Mouse (Mus musculus): ENCODE data around the gene Cdiptos.

The Cdiptos gene

DNA sequence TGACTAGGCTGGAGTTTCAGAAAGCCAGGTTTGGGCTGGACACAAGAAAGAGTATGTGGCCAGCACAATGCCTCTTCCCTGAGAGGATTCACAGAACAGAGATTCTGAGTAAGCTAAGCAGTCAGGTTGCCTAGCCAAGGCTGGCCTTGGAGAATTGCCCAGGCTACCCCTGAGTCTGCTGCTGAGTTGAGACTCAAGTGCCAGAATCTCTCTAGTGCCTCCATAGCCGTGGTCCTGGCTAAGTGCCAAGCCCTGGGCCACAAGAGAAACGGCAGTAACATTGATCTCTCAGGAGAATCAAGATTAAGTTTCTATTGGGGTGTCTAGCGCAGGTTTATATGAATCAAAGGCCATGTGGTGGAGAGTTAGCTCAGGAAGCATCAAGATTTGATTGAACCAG lies 10.3 kb downstream of the Cdiptos start:
- DNase-seq, result no peak

DNA sequence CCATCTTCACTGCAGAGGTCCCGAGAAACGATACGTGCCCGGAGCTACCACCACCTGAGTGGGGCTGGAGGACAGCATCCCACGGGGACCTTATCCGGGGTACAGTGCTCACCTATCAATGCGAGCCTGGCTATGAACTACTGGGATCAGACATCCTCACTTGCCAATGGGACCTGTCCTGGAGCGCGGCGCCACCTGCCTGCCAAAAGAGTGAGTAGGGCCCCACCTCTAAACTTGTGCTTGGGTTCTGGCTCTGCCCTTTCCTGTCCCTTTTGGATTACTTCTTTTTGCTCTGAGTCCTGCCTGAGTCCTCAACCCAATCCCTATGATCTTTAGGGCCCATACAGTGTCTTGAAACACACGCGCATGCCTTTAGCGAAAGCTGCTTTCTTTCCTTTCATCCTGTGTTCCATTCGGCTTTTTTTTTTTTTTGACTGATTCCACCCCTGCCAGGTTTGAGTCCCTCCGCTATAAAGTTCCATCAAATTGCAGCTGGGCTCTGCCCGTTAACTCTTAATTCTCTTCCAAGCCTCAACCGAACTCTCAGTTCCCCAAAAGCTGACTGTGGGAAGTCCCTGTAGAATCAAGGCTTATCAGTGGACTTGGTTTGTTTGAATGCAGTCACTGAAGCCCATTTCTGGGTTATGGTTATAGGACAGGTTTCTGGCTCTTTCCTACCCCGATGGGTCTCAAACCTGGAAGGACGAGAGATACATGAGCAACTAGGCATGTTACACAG lies 12.2 kb downstream of the Cdiptos start:
- DNase-seq, result peak; percentile 52

DNA sequence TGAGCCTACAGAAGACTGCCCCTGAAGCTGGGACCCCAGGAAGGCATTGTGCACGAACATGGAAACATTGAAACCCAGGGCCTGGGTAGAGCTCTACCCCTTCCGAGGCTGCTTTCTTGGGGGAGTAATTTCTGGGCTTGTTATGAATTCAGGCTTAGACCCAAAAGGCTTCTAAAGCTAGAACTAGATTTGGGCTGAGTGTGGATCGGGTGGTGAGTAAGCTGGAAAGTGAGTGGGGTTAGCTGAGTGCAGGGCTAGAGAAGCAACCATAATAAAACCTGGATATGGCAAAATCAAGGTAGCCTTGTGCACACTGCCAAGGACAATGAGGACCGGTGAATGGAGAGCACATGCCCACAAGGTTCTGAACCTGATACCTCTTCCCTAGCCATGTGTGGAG lies 13.9 kb downstream of the Cdiptos start:
- DNase-seq, result no peak

DNA sequence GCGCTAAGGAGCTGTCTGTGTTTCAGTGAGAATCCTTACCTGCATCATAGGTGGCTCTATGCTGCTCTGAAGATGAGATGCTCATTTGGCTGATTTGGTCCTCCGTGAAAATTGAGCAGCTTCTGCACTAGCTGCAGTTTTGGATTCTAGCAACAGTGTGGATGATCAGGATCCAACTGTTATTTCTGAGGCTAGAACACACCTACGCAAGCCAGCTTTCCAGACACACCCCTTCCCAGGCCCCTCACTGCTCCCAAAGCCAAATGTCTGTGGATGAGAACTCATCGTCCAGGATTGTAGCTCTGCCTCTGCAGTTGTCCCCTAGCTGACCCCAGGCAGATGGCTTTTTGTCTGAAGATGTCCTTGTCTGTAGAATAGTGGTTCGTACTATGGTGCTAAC lies 14.8 kb downstream of the Cdiptos start:
- DNase-seq, result no peak

DNA sequence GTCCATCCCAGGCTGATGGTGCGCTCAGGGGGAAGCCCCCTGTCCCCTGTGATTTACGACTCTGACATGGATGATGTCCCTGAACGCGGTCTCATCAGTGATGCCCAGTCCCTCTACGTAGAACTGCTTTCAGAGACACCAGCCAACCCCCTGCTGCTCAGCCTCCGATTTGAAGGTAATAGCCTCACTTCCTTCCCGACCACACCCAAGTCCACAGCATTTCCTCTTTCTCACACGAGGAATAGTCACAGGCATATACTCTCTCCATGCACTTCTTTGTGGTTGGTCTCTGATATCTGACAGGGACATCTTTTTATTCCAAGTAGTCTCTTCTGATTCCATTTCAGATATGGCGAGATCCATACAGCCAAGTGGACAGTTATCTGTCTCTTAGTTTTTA lies 16.1 kb downstream of the Cdiptos start:
- no peak for DNase-seq

DNA sequence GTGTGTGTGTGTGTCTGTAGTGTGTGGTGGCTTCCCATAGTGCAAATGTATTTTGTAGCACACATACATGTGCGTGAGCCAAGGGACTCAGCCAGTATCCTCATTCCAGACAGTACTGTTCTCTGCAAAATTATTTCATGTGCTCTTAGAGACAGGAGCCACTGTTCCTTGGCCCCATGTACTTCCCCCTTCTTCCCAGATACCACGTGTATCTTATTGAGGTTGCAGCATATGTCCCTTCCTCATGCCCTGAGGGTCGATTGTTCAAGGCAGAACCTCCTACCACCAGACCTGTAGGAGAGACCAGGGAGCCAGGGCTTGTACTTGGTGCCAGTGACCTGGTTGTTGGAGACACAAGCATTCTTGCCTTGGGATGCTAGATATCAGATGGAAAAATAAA lies 20.8 kb downstream of the Cdiptos start:
- no peak for DNase-seq

DNA sequence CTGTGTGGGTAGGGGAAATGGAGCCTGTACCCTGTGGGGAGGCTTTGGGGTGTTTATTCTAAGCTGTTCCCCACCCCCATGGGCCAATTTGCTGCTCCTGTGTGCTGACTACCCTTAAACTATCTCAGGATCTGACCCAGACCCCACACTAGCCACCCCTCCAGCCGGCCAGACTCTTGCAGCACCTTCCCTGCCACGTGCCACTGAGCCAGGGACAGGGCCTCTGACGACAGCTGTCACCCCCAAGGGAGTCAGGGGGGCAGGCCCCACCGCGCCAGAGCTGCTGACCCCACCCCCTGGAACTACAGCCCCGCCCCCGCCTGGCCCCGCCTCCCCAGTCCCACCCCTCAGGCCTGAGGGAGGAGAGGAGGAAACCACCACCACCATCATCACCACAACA lies 23.3 kb downstream of the Cdiptos start:
- DNase-seq, result no peak

DNA sequence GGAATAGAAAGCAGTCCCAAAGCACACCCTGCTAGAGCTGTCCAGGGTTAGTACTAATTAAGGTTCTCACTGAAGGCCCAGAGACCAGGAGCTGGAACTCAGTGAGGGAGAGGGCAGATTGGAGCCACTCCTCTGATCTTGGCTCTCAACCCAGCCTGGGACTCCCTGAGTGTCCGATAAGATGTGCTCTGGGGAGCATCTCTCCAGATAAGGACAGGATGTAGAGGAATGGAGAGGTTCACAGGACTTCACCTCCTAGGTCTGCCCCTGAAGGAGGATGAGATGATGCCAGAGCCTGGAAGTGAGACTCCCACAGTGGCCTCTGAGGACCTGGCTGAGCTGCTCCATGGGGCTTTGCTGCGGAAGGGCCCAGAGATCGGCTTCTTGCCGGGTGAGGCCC lies 24.2 kb downstream of the Cdiptos start:
- no peak for DNase-seq

DNA sequence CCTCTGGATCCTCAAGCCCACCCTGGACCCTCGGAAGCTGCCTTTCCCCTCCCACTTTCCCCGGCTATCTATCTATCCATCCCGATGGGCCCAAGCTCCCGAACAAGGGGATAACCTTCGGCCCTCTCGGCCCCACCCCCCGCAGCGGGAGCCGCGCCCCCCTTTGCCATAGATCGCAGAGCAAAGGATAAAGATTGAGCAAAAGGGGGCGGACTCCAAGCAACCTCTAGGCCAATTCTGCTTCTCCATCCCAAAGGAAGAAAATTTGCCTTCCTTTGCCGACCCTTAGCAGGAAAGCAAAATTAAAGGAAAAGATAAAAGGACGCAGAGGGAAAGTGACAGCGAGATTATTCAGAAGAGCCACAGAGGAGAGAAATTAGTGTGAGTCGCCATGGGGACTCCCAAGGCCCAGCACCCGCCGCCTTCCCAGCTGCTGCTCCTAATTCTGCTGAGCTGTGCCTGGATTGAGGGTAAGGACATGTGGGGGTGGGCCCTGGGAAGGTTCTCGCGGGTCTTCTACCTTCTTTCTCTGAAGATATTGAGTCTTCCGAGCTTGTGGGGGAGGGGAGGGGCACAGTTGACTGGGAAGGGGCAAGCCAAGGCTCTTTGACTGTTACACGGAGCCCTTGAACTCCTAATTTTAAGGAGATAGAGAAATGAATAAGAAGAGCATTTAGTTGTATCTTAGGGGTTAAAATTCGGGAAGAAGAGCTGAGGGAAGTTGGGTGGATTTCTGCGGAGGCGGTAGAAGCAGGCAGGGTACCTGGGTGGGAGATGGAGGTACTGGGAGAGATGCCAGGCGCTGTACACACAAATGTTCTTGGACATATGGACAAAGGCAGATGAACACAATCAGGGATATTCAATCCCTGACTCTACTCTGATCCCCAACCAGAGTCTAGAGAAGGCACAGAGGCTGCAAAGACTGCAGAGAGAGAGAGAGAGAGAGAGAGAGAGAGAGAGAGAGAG lies 25.0 kb downstream of the Cdiptos start:
- DNase-seq, result no peak

DNA sequence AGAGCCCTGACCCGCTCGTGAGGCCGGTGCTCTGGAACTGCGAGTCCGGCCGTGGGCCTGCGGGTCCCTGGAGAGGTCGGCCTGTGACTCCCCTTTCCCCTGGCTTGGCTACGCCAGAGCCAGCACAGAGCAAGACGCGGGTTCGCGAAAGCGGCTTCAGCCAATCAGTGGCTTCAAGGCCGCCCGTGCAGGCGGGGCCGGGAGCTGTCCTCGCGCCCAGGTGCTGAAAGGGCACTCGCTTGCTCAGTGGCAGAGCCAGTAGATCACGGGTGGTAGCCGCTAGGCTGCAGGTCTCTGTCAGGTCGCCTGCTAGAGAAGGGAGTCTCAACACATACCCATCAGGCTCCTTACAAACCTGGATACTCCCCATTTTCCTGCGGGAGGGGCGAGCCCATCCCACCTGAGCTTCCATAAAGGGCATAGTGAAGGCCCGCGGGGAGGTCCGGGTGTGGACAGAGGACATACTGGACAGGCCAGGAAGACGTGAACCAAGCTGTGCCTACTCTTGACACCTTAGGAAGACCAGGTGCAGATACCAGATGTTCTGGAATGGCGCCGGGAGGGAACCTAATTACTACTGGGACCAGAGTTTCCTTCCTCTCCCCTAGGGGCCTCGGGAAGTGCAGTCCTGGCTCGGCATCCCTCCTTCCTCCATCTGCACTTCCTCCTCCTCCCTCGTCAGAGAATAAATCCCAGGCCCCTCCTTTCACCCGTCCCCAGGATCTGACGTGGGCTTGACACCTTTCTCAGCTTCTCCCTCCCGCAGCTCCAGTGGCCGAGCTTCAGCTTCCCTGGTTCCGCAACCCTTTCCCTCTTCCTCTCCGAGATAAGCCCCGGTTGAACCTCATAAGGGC lies 25.9 kb downstream of the Cdiptos start, which contains the start of gene Sez6l2:
Sez6l2 (plus strand) TSS at position 771 of the 854 bp plus-strand sequence.
- DNase-seq, result peak; percentile 94

DNA sequence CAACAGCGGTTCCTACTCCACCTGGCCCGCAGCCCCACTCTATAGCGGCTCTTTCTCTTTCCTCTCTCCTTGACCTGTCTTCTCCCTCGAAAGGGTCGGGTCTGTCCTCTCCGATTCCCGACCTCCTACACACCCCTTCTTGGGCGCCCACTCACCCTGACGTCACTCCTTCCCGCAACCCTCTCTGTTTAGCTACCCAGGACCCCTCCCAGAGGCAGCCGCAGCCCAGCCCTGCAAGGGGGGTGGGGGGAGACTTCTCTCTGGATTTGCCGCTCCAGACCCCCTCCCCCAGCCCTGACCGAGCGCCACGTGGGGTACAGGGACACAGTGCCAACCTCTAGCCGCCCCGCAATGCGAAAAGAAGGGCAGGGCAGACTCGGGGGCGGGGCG lies 26.5 kb downstream of the Cdiptos start, which contains the start of gene Asphd1:
Asphd1 (minus strand) TSS at position 180 of the 390 bp plus-strand sequence.
- no peak for DNase-seq

DNA sequence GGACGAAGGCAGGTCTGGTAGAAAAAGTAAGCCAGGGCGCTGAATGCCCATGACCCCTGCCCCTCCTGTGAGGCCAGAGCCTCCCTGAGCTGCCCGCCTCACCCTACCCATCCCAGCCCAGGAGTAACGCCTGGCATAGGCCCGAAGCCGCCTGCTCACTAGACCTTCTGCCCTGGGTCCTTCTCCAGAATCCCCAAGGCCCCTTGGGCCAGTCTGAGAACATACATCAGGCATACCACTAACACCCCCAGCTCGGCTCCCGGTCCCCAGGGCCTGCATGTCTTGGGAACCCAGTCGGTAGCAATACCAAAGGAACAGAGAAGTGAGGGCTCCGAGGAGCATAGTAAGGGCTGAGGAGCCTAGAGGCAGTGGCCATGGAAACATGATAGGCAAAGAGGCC lies 27.3 kb downstream of the Cdiptos start:
- DNase-seq, result no peak

DNA sequence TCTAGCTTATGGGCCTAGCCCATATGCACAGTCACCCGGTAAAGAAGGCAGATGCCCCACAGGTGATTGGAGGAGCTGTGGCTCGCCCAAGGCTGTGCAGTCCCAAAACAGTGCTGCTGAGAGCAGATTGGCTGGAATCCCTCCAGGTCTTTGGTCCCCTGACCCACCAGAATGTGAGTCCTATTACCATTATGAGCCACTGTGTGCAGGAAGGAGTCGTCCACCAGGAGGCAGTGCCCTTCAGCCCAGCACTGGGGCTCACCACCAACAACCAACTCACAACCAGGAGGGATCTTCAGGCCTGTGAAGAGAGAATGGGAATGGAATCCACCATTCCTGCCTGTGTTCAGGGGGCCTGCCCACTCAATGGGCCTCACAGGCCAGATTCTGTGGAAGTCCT lies 29.4 kb downstream of the Cdiptos start:
- peak; percentile 56 for DNase-seq

DNA sequence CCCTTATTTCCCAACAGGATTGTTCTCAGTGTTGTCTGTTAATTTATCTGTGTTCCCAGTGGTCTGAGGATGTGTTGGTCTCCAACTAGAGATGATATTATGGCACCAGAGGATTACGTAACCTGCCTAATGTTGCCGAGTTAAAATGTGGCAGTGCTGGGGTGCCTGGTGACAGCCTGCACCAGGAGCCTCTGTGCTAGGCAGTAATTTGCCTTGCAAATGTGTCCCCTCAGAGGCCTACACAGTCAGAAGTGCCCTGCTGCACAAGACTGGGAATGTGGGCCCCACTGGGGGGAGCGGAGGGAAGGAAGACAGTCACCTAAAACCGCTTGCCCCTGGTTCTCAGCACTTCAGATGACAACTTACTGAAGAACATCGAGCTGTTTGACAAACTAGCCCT lies 34.1 kb downstream of the Cdiptos start:
- no peak for DNase-seq

DNA sequence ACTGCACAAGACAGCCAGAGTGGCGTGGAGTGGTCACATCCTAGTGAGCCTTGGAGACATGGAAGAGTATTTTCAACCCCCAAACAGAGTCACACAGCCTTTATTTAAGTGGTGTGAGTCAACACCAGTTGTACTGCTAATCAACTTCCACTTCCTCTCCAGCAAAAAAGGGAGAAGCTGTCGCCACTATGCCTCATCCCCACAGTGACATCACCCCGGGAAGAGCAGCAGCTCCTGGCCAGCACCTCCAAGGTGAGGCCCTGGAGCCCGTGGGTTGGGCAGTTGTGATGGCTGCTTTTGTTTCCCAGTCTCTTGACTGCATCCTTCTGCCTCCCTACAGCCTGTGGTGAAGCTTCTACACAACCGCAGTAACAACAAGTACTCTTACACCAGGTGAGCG lies 34.7 kb downstream of the Cdiptos start:
- DNase-seq, result no peak

DNA sequence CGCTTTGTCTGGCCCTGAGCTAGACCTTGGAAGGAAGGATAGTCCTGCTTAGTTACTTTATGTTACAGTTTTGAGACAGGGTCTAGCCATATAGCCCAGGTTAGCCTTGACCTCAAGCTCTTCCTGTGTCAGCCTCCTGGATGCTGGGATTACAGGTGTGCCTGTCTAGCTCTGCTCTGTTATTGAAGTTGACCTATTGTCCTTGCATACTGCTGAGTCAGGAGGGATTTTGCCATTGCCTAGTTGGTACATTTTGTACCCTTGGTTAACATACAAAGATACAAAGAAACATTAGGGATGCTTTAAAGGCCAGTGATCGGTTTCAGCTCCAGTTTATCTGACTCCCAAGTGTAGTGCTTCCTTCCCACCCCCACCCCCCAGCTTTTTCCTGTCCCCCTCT lies 43.2 kb downstream of the Cdiptos start:
- no peak for DNase-seq

DNA sequence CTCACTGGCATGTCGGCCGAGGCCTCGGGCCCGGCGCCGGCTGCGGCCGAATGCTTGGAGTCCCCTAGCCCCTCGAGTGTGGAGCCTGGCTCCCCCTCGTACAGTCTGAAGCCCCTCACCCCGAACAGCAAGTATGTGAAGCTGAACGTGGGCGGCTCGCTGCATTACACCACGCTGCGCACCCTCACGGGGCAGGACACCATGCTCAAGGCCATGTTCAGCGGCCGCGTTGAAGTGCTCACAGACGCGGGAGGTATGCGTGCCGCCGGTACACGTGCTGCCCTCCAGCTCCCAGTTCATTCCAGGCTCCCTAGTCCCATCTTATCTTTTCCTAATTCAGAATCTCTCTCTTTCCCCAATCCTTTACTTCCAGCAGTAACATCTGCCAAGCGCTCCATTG lies 46.9 kb downstream of the Cdiptos start:
- no peak for DNase-seq

DNA sequence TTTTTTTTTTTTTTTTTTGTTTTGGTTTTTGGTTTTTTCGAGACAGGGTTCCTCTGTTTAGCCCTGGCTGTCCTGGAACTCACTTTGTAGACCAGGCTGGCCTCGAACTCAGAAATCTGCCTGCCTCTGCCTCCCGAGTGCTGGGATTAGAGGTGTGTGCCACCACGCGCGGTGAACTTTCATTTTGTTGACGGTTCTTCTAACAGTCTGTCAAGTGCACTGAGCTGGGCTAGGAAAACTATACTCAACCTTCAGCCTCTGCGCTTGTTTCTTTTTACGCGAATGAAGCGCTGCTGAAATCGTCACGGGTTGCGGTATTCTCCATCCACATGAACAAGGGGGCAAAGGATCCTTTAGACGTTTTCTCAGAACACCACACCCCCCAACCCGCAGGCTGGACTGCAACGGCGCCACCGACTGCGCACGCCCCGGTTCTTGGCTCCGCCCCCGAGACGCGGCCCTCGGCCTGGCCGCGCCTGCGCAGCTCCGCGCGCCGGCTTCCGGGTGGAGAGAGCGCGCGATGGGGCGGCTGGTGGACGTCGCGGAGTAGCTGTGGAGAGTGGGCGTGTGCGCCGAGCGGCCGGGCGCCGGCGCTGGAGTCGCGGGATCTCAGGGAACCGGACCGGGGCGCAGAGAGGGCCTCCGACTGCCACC lies 47.4 kb downstream of the Cdiptos start, which contains the start of gene Kctd13:
Kctd13 (plus strand) TSS at position 496 of the 654 bp plus-strand sequence.
- DNase-seq, result peak; percentile 97

DNA sequence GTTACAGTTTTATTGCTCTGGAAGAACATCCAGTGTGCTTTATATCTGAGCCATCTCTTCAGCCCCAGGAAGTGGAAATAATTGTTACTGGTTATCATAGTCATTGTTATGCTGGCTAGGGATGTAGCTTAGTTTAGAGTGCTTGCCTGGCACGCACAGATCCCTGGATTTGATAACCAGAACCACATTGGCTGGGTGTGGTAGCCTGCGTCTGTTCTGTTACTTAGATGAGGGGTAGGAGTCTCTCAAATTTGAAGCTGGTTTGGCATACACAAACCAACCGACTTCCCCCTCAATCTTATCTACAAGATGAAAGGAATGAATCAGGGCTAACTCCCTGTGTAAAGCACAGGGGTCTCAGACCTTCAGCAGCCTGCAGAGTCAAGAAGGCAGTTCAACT lies 49.6 kb downstream of the Cdiptos start:
- DNase-seq, result no peak

DNA sequence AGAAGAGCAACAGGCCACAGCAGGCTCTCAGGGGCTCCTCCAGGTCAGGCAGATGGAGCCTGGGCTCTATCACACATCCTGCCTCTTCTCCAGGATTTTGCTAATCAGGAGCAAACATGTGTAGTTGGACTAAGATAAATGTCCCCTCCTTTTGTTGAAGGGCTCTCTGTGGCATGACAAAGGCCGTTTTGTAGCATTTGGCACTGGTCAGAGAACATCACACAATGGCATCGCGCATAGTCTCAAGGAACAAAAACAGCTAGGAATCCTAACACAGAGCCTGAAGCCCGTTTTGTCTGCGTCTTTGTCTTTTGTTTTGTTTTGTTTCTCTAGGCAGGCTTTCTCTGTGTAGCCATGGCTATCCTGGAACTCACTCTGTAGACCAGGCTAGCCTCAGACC lies 51.9 kb downstream of the Cdiptos start:
- no peak for DNase-seq

DNA sequence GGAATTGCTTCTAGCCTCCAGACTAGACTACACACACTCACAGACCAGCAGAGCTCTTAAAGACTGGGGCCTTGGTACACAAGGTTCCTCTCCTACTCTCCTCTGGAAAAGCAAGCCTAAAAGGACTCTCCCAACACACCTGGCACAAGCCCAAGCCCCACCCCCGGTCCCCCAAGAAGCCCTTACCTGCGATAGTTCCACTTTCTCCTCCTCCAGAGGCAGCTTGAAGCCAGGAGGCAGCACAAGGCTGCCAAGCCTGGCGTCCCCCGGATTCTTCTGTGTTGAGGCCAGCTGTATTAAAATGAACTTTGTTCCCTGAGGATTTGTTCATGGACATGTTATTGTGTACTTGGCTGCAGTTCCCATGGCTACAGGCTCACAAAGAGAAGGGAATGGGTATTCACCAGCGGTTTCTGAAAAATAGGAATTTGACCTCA lies 53.3 kb downstream of the Cdiptos start, which contains the start of gene Tmem219:
Tmem219 (minus strand) TSS at position 294 of the 437 bp plus-strand sequence.
- DNase-seq, result no peak

Data from thymus, postnatal 25 days (tissue).